Mouse (Mus musculus) MEL (cell line): Measurements from ENCODE around the gene Rab28. TPM values are rescaled to one million over a fixed set of nuclear protein-coding genes. Genes with fewer than 3 reads are reported as not detected.
A peak's percentile ranks its signal among the peaks of the same experiment; 100 is the strongest.
"Not testable (repeated sequence)": the region's sequence is repeated elsewhere in the genome, so short reads cannot be mapped to it uniquely, and the experiment has no call there.

Experiments
- DNase-seq: peaks from one replicate; pipeline ENCODE4 v3.0.0; 2011; ENCODE audit warnings: low read depth, low spot score
- H3K27ac ChIP-seq: 2 replicates; pipeline ENCODE4 v1.5.1; 2012; ENCODE audit warnings: low read depth, mild to moderate bottlenecking, control low read depth, low read length, moderate library complexity; ENCODE audit not compliant: control insufficient read depth
- H3K27me3 ChIP-seq, 2 experiments: fragments of 150-350 bp in 1 of 2; sonication (generic) in 1 of 2; 2 replicates each; pipeline ENCODE4 v1.6.1; 2012; ENCODE audit warnings: low read length in 2 of 2, mild to moderate bottlenecking in 2 of 2, improper control_type of control experiment in 1 of 2, moderate library complexity in 1 of 2; ENCODE audit not compliant: insufficient read depth in 2 of 2, control insufficient read depth in 1 of 2
- H3K36me3 ChIP-seq, 2 experiments: 2 replicates each; pipeline ENCODE4 v1.6.1; 2012 to 2014; ENCODE audit warnings: low read length in 2 of 2, improper control_type of control experiment in 1 of 2, inconsistent platforms in 1 of 2, mild to moderate bottlenecking in 1 of 2; ENCODE audit not compliant: insufficient read depth in 2 of 2, control insufficient read depth in 1 of 2
- H3K4me1 ChIP-seq, 2 experiments: fragments of 150-350 bp in 1 of 2; sonication (generic) in 1 of 2; 2 replicates each; pipeline ENCODE4 v1.6.1; 2012; ENCODE audit warnings: low read length in 2 of 2, improper control_type of control experiment in 1 of 2, mild to moderate bottlenecking in 1 of 2; ENCODE audit not compliant: insufficient read depth in 2 of 2, control insufficient read depth in 1 of 2
- H3K4me3 ChIP-seq, 2 experiments: fragments of 150-350 bp in 1 of 2; sonication (generic) in 1 of 2; 2 replicates each; pipeline ENCODE4 v1.5.1; 2012; ENCODE audit warnings: low read depth in 2 of 2, low read length in 2 of 2, mild to moderate bottlenecking in 2 of 2, moderate library complexity in 2 of 2, control low read depth in 1 of 2, improper control_type of control experiment in 1 of 2; ENCODE audit not compliant: control insufficient read depth in 1 of 2, insufficient read depth in 1 of 2
- H3K79me2 ChIP-seq: 2 replicates; pipeline ENCODE4 v1.6.1; 2012; ENCODE audit warnings: mild to moderate bottlenecking, low read length, moderate library complexity; ENCODE audit not compliant: control insufficient read depth, poor library complexity, insufficient read depth
- H3K9ac ChIP-seq: 2 replicates; pipeline ENCODE4 v1.6.1; 2012; ENCODE audit warnings: low read depth, mild to moderate bottlenecking, control low read depth, low read length, moderate library complexity; ENCODE audit not compliant: control insufficient read depth, poor library complexity, severe bottlenecking
- H3K9me3 ChIP-seq: fragments of 150-350 bp; sonication (generic); replicated peaks from 2 replicates; pipeline ENCODE4 v1.6.1; 2012; ENCODE audit warnings: mild to moderate bottlenecking, low read length, improper control_type of control experiment, moderate library complexity; ENCODE audit not compliant: insufficient read depth
- CHD1 ChIP-seq: IDR thresholded peaks from 2 replicates; pipeline ENCODE4 v1.6.1; 2012; ENCODE audit warnings: low read depth, mild to moderate bottlenecking, inconsistent platforms, low read length, improper control_type of control experiment
- ELF1 ChIP-seq: IDR thresholded peaks from 2 replicates; pipeline ENCODE4 v1.6.1; 2014; ENCODE audit warnings: low read depth, mild to moderate bottlenecking, inconsistent platforms, low read length, improper control_type of control experiment, moderate library complexity
- ETS1 ChIP-seq: IDR thresholded peaks from 2 replicates; pipeline ENCODE4 v1.6.1; 2012; ENCODE audit warnings: low read depth, mild to moderate bottlenecking, inconsistent platforms, low read length, improper control_type of control experiment, moderate library complexity
- GABPA ChIP-seq: IDR thresholded peaks from 2 replicates; pipeline ENCODE4 v1.6.1; 2012; ENCODE audit warnings: low read depth, mild to moderate bottlenecking, inconsistent platforms, low read length, improper control_type of control experiment, moderate library complexity
- MAFK ChIP-seq: IDR thresholded peaks from 2 replicates; pipeline ENCODE4 v1.6.1; 2011; ENCODE audit warnings: low read depth, mild to moderate bottlenecking, low read length, improper control_type of control experiment, borderline replicate concordance
- MAX ChIP-seq: IDR thresholded peaks from 2 replicates; pipeline ENCODE4 v1.6.1; 2011; ENCODE audit warnings: low read length, improper control_type of control experiment
- MEF2A ChIP-seq: IDR thresholded peaks from 2 replicates; pipeline ENCODE4 v1.6.1; 2014; ENCODE audit warnings: low read depth, mild to moderate bottlenecking, inconsistent platforms, low read length, improper control_type of control experiment; ENCODE audit not compliant: poor library complexity, insufficient replicate concordance, severe bottlenecking; ENCODE audit errors: extremely low read depth
- MXI1 ChIP-seq: IDR thresholded peaks from 2 replicates; pipeline ENCODE4 v1.6.1; 2011; ENCODE audit warnings: mild to moderate bottlenecking, low read depth, low read length, improper control_type of control experiment
- MYB ChIP-seq: IDR thresholded peaks from 2 replicates; pipeline ENCODE4 v1.6.1; 2011; ENCODE audit warnings: mild to moderate bottlenecking, low read depth, low read length, improper control_type of control experiment
- NRF1 ChIP-seq: IDR thresholded peaks from 2 replicates; pipeline ENCODE4 v1.6.1; 2014; ENCODE audit warnings: low read depth, mild to moderate bottlenecking, inconsistent platforms, low read length, improper control_type of control experiment, moderate library complexity; ENCODE audit not compliant: poor library complexity, insufficient read depth, severe bottlenecking
- POLR2A ChIP-seq, 2 experiments: IDR thresholded peaks; 2 replicates each; pipeline ENCODE4 v1.6.1; 2011 to 2012; ENCODE audit warnings: low read length in 2 of 2, mild to moderate bottlenecking in 2 of 2, control low read depth in 1 of 2, improper control_type of control experiment in 1 of 2, low read depth in 1 of 2, moderate library complexity in 1 of 2; ENCODE audit not compliant: control insufficient read depth in 1 of 2, insufficient read depth in 1 of 2, poor library complexity in 1 of 2
- RAD21 ChIP-seq: IDR thresholded peaks from 2 replicates; pipeline ENCODE4 v1.6.1; 2011; ENCODE audit warnings: mild to moderate bottlenecking, low read depth, low read length, improper control_type of control experiment
- SIN3A ChIP-seq: IDR thresholded peaks from 2 replicates; pipeline ENCODE4 v1.6.1; 2012; ENCODE audit warnings: low read length, improper control_type of control experiment, inconsistent platforms
- TBP ChIP-seq: IDR thresholded peaks from 2 replicates; pipeline ENCODE4 v1.8.0; 2011; ENCODE audit warnings: low read depth, low read length, improper control_type of control experiment
- ZNF384 ChIP-seq: IDR thresholded peaks from 2 replicates; pipeline ENCODE4 v1.6.1; 2012; ENCODE audit warnings: low read depth, mild to moderate bottlenecking, inconsistent platforms, low read length, improper control_type of control experiment
- polyA plus RNA-seq, 2 experiments: library from polyadenylated mRNA; stranded (reverse) in 1 of 2; unstranded in 1 of 2; fragments of >175 nt in 1 of 2; fragments of >200 nt in 1 of 2; gene quantifications; 2 replicates each; pipeline versions ENCODE4 v1.2.1 to v1.2.4; 2012; ENCODE audit warnings: low replicate concordance in 2 of 2, low read depth in 1 of 2; ENCODE audit not compliant: insufficient read length in 2 of 2, insufficient read depth in 1 of 2, missing spikeins in 1 of 2
- total RNA-seq: library from RNA; depleted of rRNA; stranded (reverse); fragments of 300-350 nt; gene quantifications from 2 replicates; pipeline ENCODE4 v1.2.3, GENCODE M21; 2012

The Rab28 gene
- total and polyA plus RNA-seq, 3 experiments, result 66.5 to 66.7 TPM; not detected in 1

DNA sequence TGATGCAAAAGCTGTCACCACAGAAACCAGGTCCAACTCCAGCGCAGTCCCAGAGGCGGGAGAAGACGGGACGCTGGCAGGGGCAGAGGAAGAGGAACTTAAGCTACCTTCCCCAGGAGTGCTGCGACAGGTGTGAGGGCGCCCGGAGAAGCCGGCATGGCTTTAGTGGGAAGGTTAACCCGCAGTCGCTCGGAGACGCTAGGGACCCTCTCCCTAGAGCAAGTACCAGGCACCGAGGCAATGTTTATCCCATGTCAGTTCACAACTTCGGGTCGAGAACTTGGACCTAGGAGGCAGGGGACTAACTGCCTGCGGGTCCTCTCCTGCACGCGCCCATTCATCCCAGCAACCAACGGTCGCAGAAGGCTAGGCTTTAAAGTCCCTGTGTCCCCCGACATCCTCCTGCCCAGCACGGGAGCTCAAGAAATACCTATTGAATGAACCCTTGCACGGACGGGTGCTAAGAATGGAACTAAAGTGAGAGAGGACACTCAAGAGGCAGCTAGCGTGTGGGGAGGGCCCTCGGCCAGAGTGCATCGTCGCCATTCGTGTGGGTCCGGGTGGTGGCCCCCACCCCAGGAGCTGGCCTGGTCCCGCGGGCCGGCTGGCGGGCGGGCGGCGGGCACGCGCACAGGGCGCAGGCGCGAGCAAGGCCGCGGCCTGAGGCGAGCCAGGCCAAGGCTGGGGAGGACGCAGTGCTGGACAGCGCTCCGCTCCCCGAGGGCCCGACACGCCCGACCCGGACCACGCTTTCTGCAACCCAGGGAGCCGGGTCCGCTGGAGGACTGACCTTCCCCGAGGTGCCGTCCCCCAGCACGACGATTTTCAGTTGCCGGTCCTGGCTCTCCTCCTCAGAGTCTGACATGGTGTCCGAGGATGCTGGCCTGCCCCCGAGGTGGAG, 592 bp downstream of the Rab28 start:
- no peak for TF ChIP-seq MEF2A
- TF ChIP-seq TBP, result peak; percentile 42; the same call in 1 of the 2 replicates
- TF ChIP-seq CHD1, result no peak
- TF ChIP-seq POLR2A (IDR thresholded peaks at IDR 0.05; ENCODE audit: control insufficient read depth in 1 of 2, insufficient read depth in 1 of 2, low read depth in 1 of 2, low read length in 2 of 2, poor library complexity in 1 of 2), result peak in 1 of 2 experiments; percentile 26; a peak in 2 of 4 replicates
- 0 out of 2 replicates have a peak, but pooled peaks have one; percentile 61 for TF ChIP-seq ELF1
- TF ChIP-seq NRF1, result peak; percentile 65
- peak; percentile 38 for TF ChIP-seq MAX
- peaks cover 5 to 22% of the 10 kb centered on the region in 2 experiments; a peak in 3 of 4 replicates for H3K4me1 ChIP-seq
- peak; percentile 84 for DNase-seq
- H3K9ac ChIP-seq, result peak overlapping the region; percentile 92
- H3K27me3 ChIP-seq, result no peaks in the 10 kb centered on the region
- peak overlapping the region; percentile 86 to 87 for H3K4me3 ChIP-seq
- no peaks in the 10 kb centered on the region for H3K9me3 ChIP-seq
- H3K27ac ChIP-seq, result peak overlapping the region; percentile 36
- H3K36me3 ChIP-seq, result peaks cover 2 to 17% of the 10 kb centered on the region in 2 experiments; a peak in 3 of 4 replicates
- peaks cover 22% of the 10 kb centered on the region for H3K79me2 ChIP-seq

DNA sequence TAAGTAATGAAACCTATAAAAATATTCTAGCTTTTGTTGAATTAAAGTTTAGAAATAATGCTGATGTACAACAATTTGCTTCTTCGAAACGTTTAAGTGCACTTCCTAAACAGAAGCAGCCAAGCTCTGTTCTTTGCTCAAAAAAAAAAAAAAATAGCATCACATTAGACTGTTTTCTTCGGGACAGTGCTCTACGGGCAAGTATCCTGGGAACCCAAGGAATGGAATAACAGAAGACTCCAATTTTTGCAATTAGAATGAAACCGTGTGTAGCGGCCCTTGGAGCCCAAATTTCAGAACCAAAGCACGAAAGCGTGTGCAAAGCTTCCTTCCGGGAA, 1.2 kb downstream of the Rab28 start:
- Histone ChIP-seq H3K4me3 (peak overlapping the region; percentile 86 to 87), H3K9ac (peak overlapping the region; percentile 92), H3K36me3 (peaks cover 2 to 17% of the 10 kb centered on the region in 2 experiments; a peak in 3 of 4 replicates), H3K79me2 (peaks cover 22% of the 10 kb centered on the region), H3K27ac (no peak overlapping the region), H3K27me3 (no peaks in the 10 kb centered on the region), H3K4me1 (peaks cover 5 to 22% of the 10 kb centered on the region in 2 experiments; a peak in 3 of 4 replicates), H3K9me3 (no peaks in the 10 kb centered on the region)
- DNase-seq, result no peak
- TF ChIP-seq MYB (no peak), ZNF384 (peak; percentile 93), ETS1 (no peak), MAFK (no peak), RAD21 (no peak), SIN3A (peak; percentile 63; the same call in 1 of the 2 replicates), NRF1 (no peak), GABPA (no peak), MXI1 (peak; percentile 86)

DNA sequence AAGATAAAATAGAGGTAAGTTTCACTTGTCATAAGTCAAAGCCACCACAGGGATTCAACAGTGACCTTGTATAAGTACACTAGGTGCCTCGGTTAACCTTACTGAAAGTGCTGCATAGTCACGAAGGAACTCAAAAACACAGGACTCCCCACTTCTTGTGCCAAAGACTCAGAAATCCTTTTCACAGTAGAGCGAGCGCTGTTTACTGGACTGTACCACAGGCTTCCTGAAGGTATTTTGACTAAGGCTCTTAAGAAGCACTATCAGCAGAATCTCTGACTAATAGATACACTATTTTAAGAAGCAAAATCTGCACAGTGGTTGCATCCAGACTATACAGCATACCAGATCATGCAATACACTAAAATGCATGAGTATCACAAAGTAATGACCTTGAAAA, 6.9 kb downstream of the Rab28 start:
- H3K4me1 ChIP-seq, result peaks cover 3 to 17% of the 10 kb centered on the region in 2 experiments; a peak in 3 of 4 replicates
- not testable (repeated sequence) for H3K27ac ChIP-seq, H3K9me3 ChIP-seq, DNase-seq, H3K27me3 ChIP-seq, H3K4me3 ChIP-seq, H3K9ac ChIP-seq
- H3K36me3 ChIP-seq, result peaks cover 18 to 20% of the 10 kb centered on the region in 2 experiments
- peaks cover 12% of the 10 kb centered on the region for H3K79me2 ChIP-seq
